Mouse (Mus musculus) hindbrain, embryonic 15.5 days (tissue): ENCODE measurements around the gene Sectm1a. TPM values are rescaled to one million over a fixed set of nuclear protein-coding genes. Genes with fewer than 3 reads are reported as not detected.
"Not testable (repeated sequence)": the region's sequence is repeated elsewhere in the genome, so short reads cannot be mapped to it uniquely, and the experiment has no call there.

Source experiments
- ATAC-seq: fragments of 200-750 bp; cut with Nextera tagmentation; 2 replicates; pipeline ENCODE4 v1.8.0; 2017; ENCODE audit warnings: low read depth, moderate number of reproducible peaks, moderate TSS enrichment; ENCODE audit not compliant: low FRiP score
- H3K27ac ChIP-seq: fragments of 300-500 bp; sonication (generic); replicated peaks from 2 replicates; pipeline ENCODE4 v1.5.1; 2015; ENCODE audit warnings: mild to moderate bottlenecking, inconsistent platforms
- H3K27me3 ChIP-seq: fragments of 300-500 bp; sonication (generic); 2 replicates; pipeline ENCODE4 v1.6.1; 2015; ENCODE audit warnings: control low read depth, inconsistent platforms
- H3K36me3 ChIP-seq: fragments of 300-500 bp; sonication (generic); 2 replicates; pipeline ENCODE4 v1.6.1; 2015; ENCODE audit warnings: control low read depth, inconsistent platforms
- H3K4me1 ChIP-seq: fragments of 300-500 bp; sonication (generic); replicated peaks from 2 replicates; pipeline ENCODE4 v1.6.1; 2015; ENCODE audit warnings: control low read depth, inconsistent platforms
- H3K4me2 ChIP-seq: fragments of 300-500 bp; sonication (generic); 2 replicates; pipeline ENCODE4 v1.6.1; 2015; ENCODE audit warnings: moderate library complexity, mild to moderate bottlenecking, inconsistent platforms
- H3K4me3 ChIP-seq: fragments of 300-500 bp; sonication (generic); 2 replicates; pipeline ENCODE4 v1.5.1; 2015; ENCODE audit warnings: mild to moderate bottlenecking, inconsistent platforms
- H3K9ac ChIP-seq: fragments of 300-500 bp; sonication (generic); 2 replicates; pipeline ENCODE4 v1.6.1; 2015; ENCODE audit warnings: inconsistent platforms
- H3K9me3 ChIP-seq: fragments of 300-500 bp; sonication (generic); 2 replicates; pipeline ENCODE4 v1.6.1; 2016; ENCODE audit warnings: control low read depth, inconsistent platforms
- WGBS: fragments of 180-500 bp; shearing (Covaris S2); methylation state at CpG from one replicate; pipeline ENCODE4 v1.1.7; 2015; 5-methylcytosine and 5-hydroxymethylcytosine counted together
- polyA plus RNA-seq: library from polyadenylated mRNA; unstranded; fragments of >200 nt; fragmentation: Nextera tagmentation; extraction: Ambion mirVana; gene quantifications from 2 replicates; pipeline ENCODE4 v1.2.1, GENCODE M21; 2015

Gene Sectm1a
- polyA plus RNA-seq, 1 experiment from 2014 or later: 0.26 TPM

GRCm38 (mm10) chr11:121086296-121086695 is 5.3 kb upstream of the Sectm1a start:
- no peaks in the 10 kb centered on the region for H3K27me3 ChIP-seq
- H3K27ac ChIP-seq: no peak overlapping the region
- H3K4me2 ChIP-seq: no peak overlapping the region
- H3K9ac ChIP-seq: no peak overlapping the region
- H3K4me1 ChIP-seq: no peaks in the 10 kb centered on the region
- 71% methylated on average over 4 of the region's 4 CpGs for WGBS
- H3K4me3 ChIP-seq: no peak overlapping the region
- no peaks in the 10 kb centered on the region for H3K36me3 ChIP-seq
- no peak for ATAC-seq
- no peaks in the 10 kb centered on the region for H3K9me3 ChIP-seq

GRCm38 (mm10) chr11:121085181-121085580 is 4.2 kb upstream of the Sectm1a start:
- Histone ChIP-seq H3K27me3 (no peaks in the 10 kb centered on the region), H3K9me3 (no peaks in the 10 kb centered on the region), H3K4me2 (no peak overlapping the region), H3K27ac (no peak overlapping the region), H3K9ac (no peak overlapping the region), H3K4me3 (no peak overlapping the region), H3K36me3 (no peaks in the 10 kb centered on the region), H3K4me1 (no peaks in the 10 kb centered on the region)
- ATAC-seq: no peak
- WGBS: 82% methylated on average over 5 of the region's 5 CpGs

GRCm38 (mm10) chr11:121082857-121083500 is 2.0 kb upstream of the Sectm1a start:
- WGBS: 83% methylated on average over 6 of the region's 6 CpGs
- Histone ChIP-seq H3K4me1 (no peaks in the 10 kb centered on the region), H3K9me3 (no peaks in the 10 kb centered on the region), H3K9ac (no peak overlapping the region), H3K27ac (no peak overlapping the region), H3K36me3 (no peaks in the 10 kb centered on the region), H3K4me3 (no peak overlapping the region), H3K4me2 (no peak overlapping the region), H3K27me3 (no peaks in the 10 kb centered on the region)
- no peak for ATAC-seq

- Histone ChIP-seq H3K9me3 (no peaks in the 10 kb centered on the region), H3K9ac (no peak overlapping the region), H3K36me3 (no peaks in the 10 kb centered on the region), H3K27me3 (no peaks in the 10 kb centered on the region), H3K4me3 (no peak overlapping the region), H3K4me1 (no peaks in the 10 kb centered on the region), H3K4me2 (no peak overlapping the region), H3K27ac (no peak overlapping the region)
- ATAC-seq: no peak
- WGBS: 82% methylated on average over 3 of the region's 3 CpGs
Observed at GRCm38 (mm10) chr11:121082250-121082649, 1.2 kb upstream of the Sectm1a start.

GRCm38 (mm10) chr11:121080330-121080729 is 690 bp downstream of the Sectm1a start:
- ATAC-seq: no peak
- H3K4me1 ChIP-seq: no peaks in the 10 kb centered on the region
- no peak overlapping the region for H3K4me2 ChIP-seq
- H3K27ac ChIP-seq: no peak overlapping the region
- no peak overlapping the region for H3K9ac ChIP-seq
- no peaks in the 10 kb centered on the region for H3K27me3 ChIP-seq
- H3K36me3 ChIP-seq: no peaks in the 10 kb centered on the region
- no peak overlapping the region for H3K4me3 ChIP-seq
- 95% methylated on average over 8 of the region's 8 CpGs for WGBS
- no peaks in the 10 kb centered on the region for H3K9me3 ChIP-seq

GRCm38 (mm10) chr11:121075655-121076054 is 5.4 kb downstream of the Sectm1a start:
- H3K4me3 ChIP-seq: no peak overlapping the region
- H3K36me3 ChIP-seq: no peaks in the 10 kb centered on the region
- no peaks in the 10 kb centered on the region for H3K27me3 ChIP-seq
- H3K4me2 ChIP-seq: no peak overlapping the region
- H3K9ac ChIP-seq: no peak overlapping the region
- WGBS: 77% methylated on average over 5 of the region's 5 CpGs
- H3K9me3 ChIP-seq: no peaks in the 10 kb centered on the region
- H3K27ac ChIP-seq: no peak overlapping the region
- H3K4me1 ChIP-seq: no peaks in the 10 kb centered on the region
- ATAC-seq: no peak

GRCm38 (mm10) chr11:121069662-121070061 is 11.4 kb downstream of the Sectm1a start:
- not testable (repeated sequence) for H3K9ac ChIP-seq, ATAC-seq
- WGBS: 93% methylated on average over 12 of the region's 16 CpGs

GRCm38 (mm10) chr11:121067895-121068294 is 13.1 kb downstream of the Sectm1a start:
- 94% methylated on average over 2 of the region's 2 CpGs for WGBS
- no peak overlapping the region for H3K27ac ChIP-seq
- no peaks in the 10 kb centered on the region for H3K36me3 ChIP-seq
- no peaks in the 10 kb centered on the region for H3K4me1 ChIP-seq
- no peaks in the 10 kb centered on the region for H3K9me3 ChIP-seq
- no peaks in the 10 kb centered on the region for H3K27me3 ChIP-seq
- H3K9ac ChIP-seq: no peak overlapping the region
- no peak overlapping the region for H3K4me2 ChIP-seq
- no peak for ATAC-seq
- no peak overlapping the region for H3K4me3 ChIP-seq

More at GRCm38 (mm10) chr11:121069662-121070061, 11.4 kb downstream of the Sectm1a start:
- not testable (repeated sequence) for H3K27me3 ChIP-seq, H3K4me1 ChIP-seq, H3K9me3 ChIP-seq, H3K27ac ChIP-seq, H3K4me2 ChIP-seq, H3K36me3 ChIP-seq, H3K4me3 ChIP-seq

GRCm38 (mm10) chr11:121064197-121064596 is 16.8 kb downstream of the Sectm1a start:
- no peaks in the 10 kb centered on the region for H3K4me1 ChIP-seq
- no peak for ATAC-seq
- no peaks in the 10 kb centered on the region for H3K9me3 ChIP-seq
- no peak overlapping the region for H3K27ac ChIP-seq
- WGBS: 90% methylated on average over 3 of the region's 3 CpGs
- no peaks in the 10 kb centered on the region for H3K36me3 ChIP-seq
- no peak overlapping the region for H3K4me3 ChIP-seq
- H3K27me3 ChIP-seq: no peaks in the 10 kb centered on the region
- no peak overlapping the region for H3K4me2 ChIP-seq
- H3K9ac ChIP-seq: no peak overlapping the region

GRCm38 (mm10) chr11:121063379-121063778 is 17.6 kb downstream of the Sectm1a start, which contains the start of gene Sectm1b:
Gene Sectm1b (minus strand): TSS chr11:121063569.
- Histone ChIP-seq H3K4me3 (no peak within 1 kb of the TSS), H3K36me3 (no peaks in the 10 kb centered on the region), H3K27me3 (no peaks in the 10 kb centered on the region), H3K4me1 (no peaks in the 10 kb centered on the region), H3K27ac (no peak within 1 kb of the TSS), H3K9ac (no peak within 1 kb of the TSS), H3K4me2 (no peak within 1 kb of the TSS), H3K9me3 (no peaks in the 10 kb centered on the region)
- 81% methylated on average over 5 of the region's 5 CpGs for WGBS
- no peak for ATAC-seq

GRCm38 (mm10) chr11:121061615-121062014 is 19.4 kb downstream of the Sectm1a start:
- H3K36me3 ChIP-seq: no peaks in the 10 kb centered on the region
- H3K9ac ChIP-seq: no peak overlapping the region
- WGBS: 75% methylated on average over 8 of the region's 8 CpGs
- no peak overlapping the region for H3K27ac ChIP-seq
- no peaks in the 10 kb centered on the region for H3K27me3 ChIP-seq
- no peaks in the 10 kb centered on the region for H3K9me3 ChIP-seq
- no peak overlapping the region for H3K4me2 ChIP-seq
- no peak overlapping the region for H3K4me3 ChIP-seq
- no peak for ATAC-seq
- H3K4me1 ChIP-seq: no peaks in the 10 kb centered on the region

- not testable (repeated sequence) for ATAC-seq, H3K36me3 ChIP-seq, H3K27ac ChIP-seq, H3K4me1 ChIP-seq, H3K4me3 ChIP-seq, H3K4me2 ChIP-seq, H3K9ac ChIP-seq, H3K27me3 ChIP-seq, H3K9me3 ChIP-seq
- 96% methylated on average over 6 of the region's 6 CpGs for WGBS
Observed at GRCm38 (mm10) chr11:121060401-121061067, 20.5 kb downstream of the Sectm1a start.
